Mouse (Mus musculus): ENCODE data around the gene Mrps5.

GRCm38 (mm10) chr2:127646875-127647274 is 59.9 kb downstream of the Mrps5 start:
- no peak for TF ChIP-seq POLR2A (IDR thresholded peaks at IDR 0.05; ENCODE audit: low read depth, low read length)
- TF ChIP-seq CTCF (IDR thresholded peaks at IDR 0.05; ENCODE audit: borderline replicate concordance, insufficient read depth, low read length), result no peak
